Mouse (Mus musculus) adrenal gland, adult (tissue): ENCODE measurements at regions not wholly inside any gene's neighbourhood (a gene's known extent, or its start where the extent isn't known, plus 50 kb on each side); places are given as distances from the start of the nearest gene placed in this dataset.

Source experiments
- DNase-seq, 2 experiments: peaks; one replicate each; pipeline ENCODE4 v3.0.0; 2022 to 2023; ENCODE audit warnings: low spot score in 1 of 2; ENCODE audit not compliant: inconsistent age in 2 of 2

GRCm38 (mm10) chr15:86899961-86900360, 644.1 kb upstream of the Fam19a5 start:
- no peak for DNase-seq

DNA sequence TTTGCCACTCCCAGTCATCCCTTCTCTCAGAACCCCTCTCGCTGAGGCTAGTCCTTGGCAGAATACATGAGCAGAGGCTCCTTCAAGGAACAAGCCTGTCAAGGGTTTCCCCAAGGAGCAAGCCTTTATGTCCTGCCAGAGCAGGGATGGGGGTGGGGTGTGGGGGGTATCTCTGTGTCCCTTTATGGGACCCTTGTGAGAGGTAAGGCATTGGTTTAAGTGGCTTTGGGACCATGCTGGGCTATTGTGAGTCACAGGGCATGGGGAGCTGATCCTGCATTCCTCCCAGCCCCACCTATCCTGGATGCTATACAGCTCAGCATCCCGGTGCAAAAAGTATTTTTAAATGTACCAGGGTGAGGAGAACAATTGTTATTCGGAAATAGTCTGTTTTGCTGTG, 641.1 kb upstream of the Fam19a5 start:
- DNase-seq: no peak

DNA sequence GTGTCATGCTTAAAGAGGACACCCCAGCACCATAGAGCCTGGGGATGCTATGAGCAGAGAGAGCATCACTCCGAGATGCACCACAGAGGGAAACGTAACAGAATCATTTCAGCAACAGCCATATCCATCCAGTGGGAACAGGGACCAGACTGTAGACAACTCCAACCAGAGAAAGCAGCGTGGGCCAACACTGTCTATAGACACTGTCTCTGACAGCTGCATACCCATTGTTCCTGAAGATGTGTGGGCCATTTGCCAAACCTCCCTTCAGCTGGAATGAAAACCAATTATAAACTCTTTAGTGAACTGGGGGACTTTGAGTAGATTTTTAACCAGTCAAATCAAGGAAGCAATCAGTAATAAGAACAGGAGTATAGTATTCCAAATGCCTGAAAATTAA, 630.8 kb upstream of the Fam19a5 start:
- no peak for DNase-seq

DNA sequence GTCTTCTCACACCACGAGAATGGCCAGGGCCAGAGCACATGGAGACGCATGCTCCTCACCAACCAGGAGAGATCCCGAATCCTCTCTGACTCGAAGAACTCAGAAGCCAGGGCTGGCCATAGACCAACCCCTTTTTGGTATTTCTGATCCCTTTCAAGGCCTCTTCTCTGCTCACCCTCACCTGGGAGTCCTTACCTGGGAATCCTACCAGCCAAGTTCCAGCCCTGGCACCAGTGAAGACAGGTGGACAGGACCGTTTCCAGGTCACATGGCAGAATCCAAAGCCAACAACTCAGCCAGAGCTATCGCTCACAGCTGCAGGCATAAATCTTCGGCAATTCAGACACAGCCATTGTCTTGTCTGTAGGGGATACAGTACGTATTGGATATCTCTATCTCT, 626.2 kb upstream of the Fam19a5 start:
- DNase-seq: no peak

- no peak for DNase-seq
These were observed 624.4 kb upstream of the Fam19a5 start for GRCm38 (mm10) chr15:86919704-86920103.

DNA sequence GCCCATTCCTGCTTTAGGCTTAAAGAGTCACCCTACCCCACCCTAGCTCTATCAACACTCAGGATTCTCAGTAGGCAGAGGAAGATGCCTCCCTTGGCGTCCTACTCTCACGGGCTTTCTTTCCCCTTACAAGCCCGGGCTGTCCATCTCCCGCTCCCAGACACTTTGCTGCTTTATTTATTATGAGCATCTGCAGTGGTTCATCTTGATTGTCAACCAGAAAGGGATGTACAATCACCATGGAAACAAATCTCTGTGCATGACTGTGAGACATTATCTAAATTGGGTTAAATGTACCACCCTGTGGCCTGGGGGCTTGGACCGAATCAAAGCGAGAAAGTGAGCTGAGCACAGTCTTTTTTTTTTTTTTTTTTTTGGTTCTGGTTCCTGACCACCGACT, 623.9 kb upstream of the Fam19a5 start:
- DNase-seq: no peak

DNA sequence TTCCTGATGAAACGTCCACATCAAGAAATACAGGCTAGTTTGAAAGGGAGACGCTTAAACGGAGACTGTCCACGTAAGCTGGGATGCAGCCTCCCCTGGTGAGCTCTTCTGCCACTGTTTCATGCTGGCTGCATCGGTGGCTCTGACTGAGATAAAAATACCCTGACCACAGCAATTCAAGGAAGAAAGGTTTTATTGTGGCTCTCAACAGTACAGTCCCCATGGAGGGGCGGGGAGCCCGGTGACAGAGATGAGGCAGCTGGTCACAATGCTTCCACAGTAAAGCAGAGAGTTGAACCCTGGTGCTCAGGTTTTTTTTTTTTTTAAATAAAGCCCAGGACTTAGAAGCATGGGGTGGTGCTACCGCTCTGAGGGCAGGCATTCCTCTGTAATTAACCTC, 622.7 kb upstream of the Fam19a5 start:
- no peak for DNase-seq

GRCm38 (mm10) chr15:86925081-86925749, 618.9 kb upstream of the Fam19a5 start:
- DNase-seq: no peak

- peak in 1 of 2 experiments; percentile 47 for DNase-seq
These were observed 611.6 kb upstream of the Fam19a5 start for GRCm38 (mm10) chr15:86932345-86933075.

DNA sequence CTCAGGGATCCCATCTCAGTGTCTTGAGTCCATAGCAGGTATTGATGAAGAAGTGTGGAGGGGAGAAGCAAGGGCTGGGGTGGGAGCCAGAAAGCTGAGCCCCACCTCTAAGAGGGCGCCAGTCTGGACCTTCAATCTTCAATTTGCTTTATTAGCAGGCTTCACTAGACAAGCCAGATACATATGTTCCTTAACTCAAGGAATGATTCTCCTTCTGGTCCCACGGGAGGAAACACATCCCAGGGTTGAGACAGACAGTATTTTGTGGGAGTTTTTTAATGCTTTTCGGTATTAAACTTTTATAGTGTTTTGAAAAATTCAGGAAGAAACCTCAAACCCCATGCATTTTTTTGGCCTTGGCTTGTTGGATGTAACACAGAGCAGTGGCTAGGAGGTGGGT, 606.7 kb upstream of the Fam19a5 start:
- DNase-seq: no peak

- DNase-seq: no peak
These were observed 599.6 kb upstream of the Fam19a5 start for GRCm38 (mm10) chr15:86944529-86944928.

DNA sequence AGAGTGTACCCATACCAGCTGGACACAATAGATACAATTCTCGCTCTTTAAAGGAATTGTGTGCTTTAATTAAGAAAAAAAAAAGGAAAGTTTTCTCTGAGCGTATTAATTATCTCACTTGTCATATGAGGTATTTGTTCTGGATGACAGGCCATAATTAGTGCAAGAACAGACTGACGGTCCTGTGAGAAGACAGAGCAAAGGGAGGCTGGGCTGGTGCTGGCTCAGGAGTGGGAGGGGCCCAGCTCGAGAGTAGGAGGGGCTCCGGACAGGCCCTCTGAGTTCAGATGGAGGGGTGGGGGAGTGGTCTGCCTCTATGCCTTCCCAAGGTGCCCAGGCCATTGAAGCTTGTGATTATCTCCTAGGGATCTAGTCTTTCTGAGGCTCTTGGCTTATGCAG, 591.5 kb upstream of the Fam19a5 start:
- DNase-seq: no peak

- DNase-seq: no peak
These were observed 586.2 kb upstream of the Fam19a5 start for GRCm38 (mm10) chr15:86957872-86958271.

DNA sequence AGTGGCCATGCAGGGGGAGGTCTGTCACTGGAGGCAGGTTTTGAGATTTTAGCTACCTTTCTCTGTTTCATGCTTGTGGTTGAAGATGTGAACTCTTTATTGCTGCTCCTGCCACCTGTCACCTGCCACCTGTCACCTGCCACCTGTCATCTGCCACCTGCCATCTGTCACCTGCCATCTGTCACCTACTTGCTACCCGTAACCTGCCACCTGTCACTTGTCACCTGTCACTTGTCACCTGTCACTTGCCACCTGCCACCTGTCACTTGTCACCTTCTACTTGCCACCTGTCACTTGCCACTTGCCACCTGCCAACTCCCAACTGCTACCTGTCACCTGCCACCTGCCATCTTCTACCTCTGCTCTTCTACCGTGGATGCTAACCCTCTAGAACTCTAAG, 581.2 kb upstream of the Fam19a5 start:
- no peak for DNase-seq

DNA sequence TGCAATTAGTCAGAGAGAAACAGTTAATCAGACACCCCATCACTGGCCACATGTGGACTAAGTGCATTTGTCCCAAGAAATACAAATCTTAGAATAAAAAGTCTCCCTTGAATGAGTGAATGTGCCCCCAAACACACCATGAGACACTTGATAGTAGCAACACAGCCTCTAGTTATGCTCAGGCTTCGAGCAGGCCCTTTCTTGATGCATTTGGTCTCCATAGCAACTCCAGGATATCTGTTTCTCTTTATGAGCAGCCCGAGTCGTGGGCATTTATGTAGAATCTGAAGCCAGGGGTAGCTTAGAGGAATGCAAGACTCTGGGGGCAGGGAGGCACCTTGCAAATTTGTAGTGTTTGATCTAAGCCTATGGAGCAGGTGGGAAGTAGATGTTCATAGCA, 580.6 kb upstream of the Fam19a5 start:
- DNase-seq: no peak

DNA sequence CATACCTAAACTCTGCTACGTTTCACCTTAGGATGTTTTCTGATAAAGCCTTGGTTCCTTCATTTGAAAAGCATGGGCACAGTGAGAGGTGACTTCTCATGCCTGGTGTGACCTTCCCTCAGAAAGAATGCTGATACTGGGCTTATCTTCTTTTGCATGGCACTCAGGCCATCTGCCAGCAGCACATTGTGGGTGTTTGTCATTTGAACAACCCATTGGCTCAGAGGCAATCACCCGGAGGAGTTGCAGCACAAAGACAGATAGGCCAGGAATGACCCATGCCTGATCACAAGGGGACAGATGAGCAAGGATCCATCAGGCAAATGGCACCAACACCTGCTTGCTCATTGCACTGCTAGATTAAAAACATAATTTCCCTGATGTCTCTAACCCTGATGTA, 572.7 kb upstream of the Fam19a5 start:
- peak in 1 of 2 experiments; percentile 19 for DNase-seq

GRCm38 (mm10) chr15:86996196-86996595, 547.9 kb upstream of the Fam19a5 start:
- DNase-seq: no peak

DNA sequence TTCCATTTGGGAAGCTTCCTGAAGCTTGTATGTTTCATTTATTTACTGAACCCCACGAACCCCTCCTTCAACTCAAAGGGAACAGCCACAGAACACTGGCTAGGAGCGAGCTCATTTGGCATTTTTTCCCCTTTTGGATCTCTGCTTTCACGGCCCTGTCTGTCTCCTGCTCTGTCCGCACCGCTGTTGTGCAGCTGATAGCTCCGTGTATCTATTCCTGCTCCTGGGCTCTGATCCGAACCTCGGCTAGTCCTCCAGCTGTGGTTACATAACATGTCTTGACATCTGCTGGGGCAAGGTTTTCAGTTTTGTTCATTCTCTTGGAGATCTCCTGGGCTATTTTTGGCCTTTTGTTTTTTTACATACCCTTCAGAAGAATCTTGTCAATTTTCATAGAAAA, 525.1 kb upstream of the Fam19a5 start:
- no peak for DNase-seq

GRCm38 (mm10) chr15:87045971-87046370, 498.1 kb upstream of the Fam19a5 start:
- DNase-seq: no peak

GRCm38 (mm10) chr15:87054186-87054585, 489.9 kb upstream of the Fam19a5 start:
- DNase-seq: no peak

DNA sequence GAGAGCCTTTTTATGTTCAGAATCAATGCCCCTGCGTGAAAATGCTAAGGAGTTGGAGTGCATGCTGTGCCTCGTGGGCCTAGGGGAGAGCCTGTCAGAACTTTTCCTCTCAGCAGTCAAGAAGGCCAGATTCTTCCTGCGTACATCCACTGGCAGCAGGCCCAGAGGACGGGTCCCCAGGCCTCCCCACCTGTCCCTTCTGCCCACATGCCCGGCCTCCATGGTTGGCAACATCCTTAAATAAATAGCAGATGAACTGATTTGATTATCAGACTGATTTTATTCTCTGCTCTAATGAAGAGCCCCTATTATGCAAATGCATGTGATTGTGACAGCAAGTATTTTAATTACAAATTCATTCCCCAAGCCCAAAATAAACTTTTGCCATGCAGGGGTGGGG, 479.2 kb upstream of the Fam19a5 start:
- DNase-seq: no peak

DNA sequence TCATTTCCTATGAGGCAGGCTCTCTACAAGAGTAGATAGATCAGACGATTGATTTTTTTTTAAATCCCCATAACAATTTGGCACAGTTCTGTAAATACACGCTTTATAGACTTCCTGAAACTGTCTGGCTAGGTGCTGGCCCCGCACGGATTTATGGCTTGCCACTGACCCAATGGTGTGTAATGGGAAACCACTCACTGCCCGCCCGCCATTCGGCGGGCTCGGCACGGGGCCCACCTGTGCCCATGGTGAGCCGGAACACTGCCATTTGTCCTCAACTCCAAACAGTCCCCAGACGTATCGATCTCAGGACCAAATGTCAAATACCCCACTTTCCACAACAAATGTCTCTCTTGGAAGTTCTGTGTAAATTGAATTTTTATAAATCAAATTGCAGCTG, 475.8 kb upstream of the Fam19a5 start:
- no peak for DNase-seq

DNA sequence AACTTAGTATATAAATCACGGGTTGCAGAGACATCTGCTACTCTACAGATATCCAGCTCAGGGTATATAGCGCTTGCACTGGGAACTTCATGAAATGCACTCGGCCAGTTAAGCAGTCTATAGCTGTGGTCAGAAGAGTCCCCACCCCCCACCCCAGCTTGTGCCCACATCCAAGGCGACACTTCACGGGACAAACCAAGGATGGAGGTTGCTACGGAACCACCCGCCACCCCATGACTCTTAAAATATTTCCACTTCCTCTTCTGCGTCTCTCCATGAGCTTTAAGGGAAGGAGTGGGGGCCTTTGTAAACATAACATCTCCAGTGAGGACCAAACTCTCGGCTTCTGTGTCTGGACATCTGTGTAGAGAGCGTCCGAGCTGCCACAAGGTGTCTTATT, 469.5 kb upstream of the Fam19a5 start:
- DNase-seq: no peak
